Mouse (Mus musculus) thymus, postnatal 10 days (tissue): ENCODE results near the gene F2rl1.
"Not testable (repeated sequence)": the region's sequence is repeated elsewhere in the genome, so short reads cannot be mapped to it uniquely, and the experiment has no call there.

ENCODE experiments used
- DNase-seq, 2 experiments: peaks; one replicate each; pipeline ENCODE4 v3.0.0; 2021; ENCODE audit warnings: low spot score in 2 of 2

F2rl1 gene

DNA sequence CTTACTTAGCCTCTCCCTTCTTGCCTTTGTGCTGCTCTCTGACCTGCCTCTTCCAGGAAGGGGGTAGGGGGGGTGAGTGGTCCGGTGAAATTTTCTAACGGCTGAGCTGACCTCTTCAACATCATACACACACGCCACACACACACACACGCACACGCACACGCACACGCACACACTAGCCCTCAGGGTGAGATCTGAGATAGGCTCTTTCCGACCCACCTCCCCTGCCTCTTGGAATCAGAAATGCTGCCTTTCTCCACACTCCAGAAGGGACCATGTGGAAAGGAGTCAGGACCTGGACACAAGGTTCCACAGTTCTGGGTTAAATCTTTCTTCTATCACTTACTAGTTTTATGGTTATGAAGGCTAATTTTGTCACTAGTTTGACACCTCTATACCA is 8.6 kb upstream of the F2rl1 start:
- no peak for DNase-seq

DNA sequence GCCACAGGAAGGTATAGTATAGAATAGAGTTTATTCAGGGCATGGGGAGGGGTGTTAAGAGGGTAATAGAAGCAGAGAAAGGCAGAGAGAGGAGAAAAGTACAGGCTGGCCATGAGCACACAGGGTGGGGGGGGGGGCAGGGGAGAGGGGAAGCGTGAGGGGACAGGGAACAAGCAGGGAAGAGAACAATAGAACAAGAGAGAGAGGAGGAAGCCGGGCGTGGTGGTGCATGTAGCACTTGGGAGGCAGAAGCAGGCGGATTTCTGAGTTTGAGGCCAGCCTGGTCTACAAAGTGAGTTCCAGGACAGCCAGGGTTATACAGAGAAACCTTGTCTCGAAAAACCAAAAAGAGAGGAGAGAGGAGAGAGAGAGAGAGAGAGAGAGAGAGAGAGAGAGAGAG is 8.1 kb upstream of the F2rl1 start:
- DNase-seq = not testable (repeated sequence)

DNA sequence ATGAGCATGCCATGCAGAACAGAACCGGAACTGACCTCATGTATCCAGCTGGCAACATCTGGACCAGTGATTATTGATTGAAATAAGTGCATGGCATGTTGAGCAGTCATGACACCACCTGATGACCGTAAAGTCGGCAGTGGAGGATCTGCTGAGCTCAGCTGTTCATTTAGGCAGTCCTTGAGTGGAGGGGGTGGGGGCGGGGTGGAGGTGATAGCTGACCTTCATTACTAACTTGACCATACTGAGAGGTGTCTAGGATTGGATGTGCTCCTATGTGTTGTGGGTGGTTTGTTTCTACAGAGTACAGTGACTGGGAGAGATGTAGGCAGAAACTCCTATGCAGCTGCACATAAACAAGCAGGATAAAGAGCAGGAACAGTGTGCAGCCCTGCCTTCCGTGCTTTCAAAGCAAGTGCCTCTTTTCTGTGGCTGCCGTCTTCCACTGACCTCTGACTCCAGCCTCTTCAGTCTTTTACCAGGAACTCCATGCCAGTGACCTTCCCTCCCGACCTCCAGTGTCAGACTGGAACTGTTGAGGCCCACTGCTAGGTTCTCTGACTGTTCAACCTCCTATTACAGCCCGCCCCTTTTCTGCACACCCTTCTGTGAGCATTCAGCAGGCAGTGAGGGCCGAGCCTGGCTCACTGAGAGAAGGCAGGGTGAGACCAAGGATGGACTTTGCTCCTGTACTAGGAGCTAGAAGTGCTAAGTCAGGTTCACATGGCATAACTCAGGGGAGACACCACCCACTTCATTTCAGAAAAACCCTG is 6.4 kb upstream of the F2rl1 start:
- no peak for DNase-seq

DNA sequence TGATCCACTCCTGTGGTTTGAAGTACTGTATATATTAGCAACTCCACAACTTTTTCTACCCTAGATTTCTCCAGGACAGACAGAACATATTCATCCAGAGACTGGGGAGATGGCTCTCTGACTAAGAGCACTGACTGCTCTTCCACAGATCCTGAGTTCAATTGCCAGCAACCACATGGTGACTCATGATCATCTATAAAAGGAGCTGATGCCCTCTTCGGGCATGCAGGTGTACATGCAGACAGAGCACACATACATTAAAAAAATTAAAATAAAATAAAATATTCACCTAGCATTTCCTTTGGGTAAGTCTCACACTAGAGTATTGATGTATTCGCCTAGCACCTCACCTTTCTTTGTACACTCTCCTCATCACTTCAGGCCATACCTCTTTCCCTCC is 4.2 kb upstream of the F2rl1 start:
- DNase-seq = no peak

DNA sequence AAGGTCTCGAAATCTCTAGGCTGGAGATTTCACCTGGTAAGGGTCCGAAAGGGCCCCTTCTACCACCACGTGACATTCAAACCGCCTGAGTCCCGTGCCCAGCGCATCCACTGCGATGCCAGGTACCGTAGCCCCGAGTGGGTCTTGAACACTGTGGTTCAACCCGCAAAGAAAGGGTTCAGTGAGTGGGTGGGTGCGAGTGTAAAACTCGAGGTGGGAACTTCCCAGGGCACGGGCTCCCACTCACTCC is 678 bp downstream of the F2rl1 start:
- no peak for DNase-seq

DNA sequence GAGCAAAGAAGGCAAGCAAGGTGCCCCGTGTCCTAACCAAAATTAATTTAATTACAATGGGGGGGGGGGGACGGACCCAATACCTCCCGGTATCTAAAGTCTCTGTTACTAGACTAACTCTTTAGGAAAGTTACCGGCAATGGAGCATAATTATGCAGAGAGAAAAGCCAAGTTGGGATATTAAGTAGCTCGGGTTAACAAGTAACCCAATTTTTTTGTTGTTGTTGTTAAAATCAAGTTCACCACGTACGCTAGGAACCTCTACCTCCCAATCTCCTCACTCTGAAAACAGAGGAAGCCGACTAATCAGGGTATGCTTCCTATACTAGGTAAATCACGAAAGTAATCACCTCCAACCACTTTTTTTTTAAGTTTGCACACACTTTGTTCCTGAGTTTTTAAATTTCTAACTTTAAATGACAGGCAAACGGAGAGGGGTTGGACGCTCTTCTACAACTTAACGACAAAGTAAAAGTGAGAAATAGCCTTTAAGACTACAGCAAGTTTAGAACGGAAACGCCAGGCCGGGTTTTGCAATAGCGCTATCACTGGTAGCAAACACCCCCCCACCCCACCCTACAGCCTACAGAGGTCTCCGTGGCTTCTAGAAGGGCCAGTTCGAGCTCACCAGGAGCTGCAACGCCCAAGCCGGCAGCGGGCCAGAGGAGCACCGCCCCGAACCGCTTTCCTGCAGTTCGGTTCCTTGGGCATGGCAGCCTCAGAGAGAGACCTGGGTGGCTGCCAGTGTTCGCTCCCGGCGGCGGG is 1.2 kb downstream of the F2rl1 start:
- no peak for DNase-seq

DNA sequence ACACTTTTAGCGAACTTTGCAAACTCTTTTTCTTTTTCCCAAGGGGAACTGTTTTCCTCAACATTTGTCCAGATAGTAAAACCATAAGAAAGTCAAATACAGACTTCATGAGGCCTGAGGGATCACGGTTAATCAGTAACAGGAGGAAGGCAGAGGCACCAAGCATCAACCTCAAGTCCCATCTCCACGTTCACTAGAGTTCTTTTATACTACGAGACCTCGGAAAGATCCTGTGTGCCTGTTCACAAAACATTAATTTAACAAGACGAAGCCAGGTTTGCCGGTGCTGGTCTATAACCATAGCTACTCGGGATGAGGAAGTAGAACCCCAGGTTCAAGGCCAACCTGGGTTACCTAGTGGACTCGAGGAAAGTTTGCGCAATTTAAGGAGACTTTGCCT is 2.9 kb downstream of the F2rl1 start:
- no peak for DNase-seq

DNA sequence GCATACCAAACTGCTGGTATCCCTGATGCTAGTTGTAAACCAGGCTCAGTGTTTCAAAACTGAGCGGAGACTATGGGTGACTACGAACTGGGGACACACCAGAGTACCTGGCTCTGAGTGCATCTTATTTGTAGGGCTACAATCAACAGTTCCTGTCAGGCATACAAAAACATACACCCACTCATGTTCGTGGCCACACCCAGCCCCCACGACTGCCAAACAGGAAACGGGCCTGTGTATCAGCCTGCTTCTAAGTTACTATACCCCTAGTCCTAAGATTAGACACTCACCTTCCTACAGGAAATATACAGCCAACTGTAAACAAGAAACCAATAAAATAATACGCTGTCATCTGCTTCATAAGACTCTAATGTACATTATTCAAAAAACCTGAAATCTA is 4.0 kb downstream of the F2rl1 start:
- DNase-seq = no peak

DNA sequence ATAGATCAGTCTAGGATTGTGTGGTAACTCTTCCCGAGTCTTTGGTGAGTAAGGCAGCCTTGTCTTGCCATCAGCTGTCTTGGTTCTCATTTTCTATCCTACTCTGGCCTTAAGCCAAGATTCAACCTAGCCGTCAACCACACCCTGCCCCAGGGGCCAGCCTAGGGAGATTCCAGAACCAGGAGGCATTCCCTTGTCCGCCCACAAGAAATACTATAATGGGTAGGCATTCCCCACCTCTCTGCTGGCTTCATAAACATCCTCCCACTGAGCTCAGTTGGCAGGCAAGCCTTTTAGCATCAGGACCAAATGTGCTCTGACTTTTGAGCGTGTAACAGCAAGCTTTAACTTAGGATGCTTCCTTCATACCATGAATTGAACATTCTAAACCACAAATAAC is 10.3 kb downstream of the F2rl1 start:
- DNase-seq = no peak

DNA sequence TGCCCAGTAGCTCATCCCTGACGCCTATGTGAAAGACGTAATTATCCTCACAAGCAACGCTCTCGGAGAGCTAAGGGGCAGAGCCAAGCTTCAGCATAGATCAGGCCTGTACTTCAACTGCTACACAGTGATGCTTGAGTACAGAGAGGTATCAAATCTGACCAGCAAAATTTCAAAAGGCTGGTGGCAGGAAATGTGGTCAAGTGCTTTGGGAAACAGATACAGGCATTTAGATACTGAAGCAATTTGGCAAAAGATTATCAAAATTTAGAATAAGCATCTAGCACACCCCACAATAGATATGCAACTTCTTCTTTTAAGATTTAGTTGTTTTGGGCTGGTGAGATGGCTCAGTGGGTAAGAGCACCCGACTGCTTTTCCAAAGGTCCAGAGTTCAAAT is 15.0 kb downstream of the F2rl1 start:
- no peak for DNase-seq

DNA sequence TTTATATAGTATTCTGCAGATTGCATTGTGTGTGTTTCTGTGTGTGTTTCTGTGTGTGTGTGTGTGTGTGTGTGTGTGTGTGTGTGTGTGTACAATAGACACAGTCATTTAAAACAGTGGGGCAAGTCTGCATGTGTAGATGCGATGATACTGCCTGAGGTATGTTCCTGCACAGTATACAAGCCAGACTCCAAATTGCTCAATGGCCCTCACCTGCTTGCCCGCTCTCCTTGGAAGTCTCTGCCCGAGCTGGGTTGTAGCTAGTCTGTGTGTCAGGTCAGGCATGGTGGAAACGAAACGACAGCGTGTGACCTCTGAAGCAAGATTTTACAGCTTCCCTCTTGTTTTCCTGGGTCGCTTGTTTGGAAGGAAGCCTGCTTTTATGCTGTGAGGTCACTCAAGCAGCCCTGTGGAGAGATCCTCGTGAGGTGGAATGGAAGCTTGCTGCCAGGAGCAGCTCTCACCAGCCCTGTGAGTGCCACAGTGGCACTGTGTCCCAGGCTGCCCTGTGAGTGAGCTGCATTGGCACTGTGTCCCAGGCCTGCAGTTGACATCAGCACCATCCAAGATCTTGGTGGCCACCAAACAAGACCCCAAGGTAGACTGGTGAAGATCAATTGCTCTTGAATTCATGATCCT is 21.6 kb downstream of the F2rl1 start:
- DNase-seq = no peak

DNA sequence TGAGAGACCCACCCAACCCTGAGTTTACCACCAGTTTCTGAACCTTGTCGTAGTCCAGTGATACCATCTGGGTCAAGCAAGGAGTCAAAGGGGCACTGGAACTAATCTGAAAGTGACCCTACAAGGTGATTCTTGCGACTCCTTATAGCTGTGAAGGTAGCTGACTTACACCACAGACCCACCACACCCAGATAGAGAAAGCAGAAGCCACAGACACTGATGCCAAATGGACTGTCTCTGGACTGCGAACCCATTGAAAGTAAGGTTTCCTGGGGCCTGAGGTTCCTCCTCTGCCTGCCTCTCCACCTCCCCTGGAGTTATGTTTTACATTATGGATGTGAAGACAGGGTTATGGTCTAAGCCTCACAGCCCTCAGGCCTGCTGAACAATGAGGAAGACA is 28.4 kb downstream of the F2rl1 start:
- DNase-seq = no peak

DNA sequence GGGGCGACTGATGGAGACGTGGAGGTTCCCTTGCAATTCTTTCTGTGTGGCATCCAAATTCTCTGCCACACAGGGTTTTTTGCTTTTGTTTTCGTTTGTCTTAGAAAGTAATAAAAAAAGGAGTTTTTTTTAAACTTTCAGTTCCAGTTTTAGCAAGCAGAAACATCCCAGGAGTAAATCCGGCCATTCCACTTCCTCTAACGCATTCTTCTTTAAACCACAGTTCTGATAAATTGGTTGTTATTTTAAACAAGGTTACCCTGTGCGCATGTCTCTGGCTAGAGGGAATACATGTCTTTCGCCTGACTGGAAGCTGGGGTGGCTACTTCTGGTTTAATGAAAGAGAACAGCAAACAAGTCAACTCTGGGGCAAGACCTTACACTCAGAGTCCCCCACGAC is 30.2 kb downstream of the F2rl1 start:
- DNase-seq = no peak

DNA sequence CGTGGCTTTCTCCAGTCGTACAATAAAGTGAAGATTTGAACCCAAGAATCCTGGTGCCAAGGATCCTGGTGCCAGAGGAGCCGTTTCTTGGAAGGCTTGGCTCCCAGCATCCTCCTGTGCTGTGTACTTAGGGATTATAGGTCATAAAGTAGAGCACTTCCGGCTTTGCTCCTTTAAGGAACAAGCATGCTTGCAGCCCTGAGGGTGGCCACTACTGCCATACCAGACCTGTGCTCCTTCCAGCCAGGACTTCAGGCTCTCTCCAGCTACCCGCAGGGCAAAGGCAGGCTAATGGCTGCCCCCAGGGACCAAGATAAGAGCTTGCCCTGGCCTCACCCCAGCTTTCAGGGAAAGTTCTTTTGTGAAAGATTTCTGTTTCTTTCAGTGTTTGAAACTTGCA is 31.7 kb downstream of the F2rl1 start:
- DNase-seq = no peak

DNA sequence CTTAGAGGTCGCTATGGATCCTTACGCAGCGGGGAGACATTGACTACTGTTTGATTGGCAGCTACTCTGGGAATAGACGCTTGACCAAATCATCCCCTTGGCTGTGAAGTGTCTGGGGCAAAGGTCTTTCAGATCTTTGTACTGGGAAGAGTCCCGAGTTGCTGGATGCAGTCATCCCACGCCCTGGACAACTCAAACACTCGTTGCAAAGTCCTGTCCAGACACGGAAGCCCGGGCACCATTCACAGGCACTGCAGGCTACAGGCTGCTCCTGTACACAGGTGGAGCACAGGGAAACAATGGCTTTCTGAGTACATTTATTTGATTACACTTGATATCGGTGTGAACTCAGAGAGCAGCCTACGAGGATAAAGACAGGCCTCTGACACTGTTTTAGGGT is 33.7 kb downstream of the F2rl1 start:
- DNase-seq = no peak

DNA sequence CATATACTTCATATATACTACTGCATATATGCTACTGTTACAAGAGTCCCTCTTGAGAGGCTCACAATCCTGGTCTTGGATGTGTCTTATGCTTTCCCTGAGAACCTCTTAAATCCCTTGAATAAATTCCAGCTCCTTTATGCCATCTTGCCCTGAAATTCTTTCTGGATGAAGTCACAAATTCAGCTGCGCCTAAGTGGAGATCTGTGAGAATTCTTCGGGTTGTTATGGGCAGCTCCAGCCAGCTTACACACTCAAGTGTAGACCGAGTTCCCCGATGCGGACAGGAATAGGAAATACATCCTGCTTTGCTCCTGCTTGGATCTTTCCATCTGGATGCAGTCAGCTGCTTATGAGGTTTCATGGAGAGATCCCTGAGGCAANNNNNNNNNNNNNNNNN is 40.4 kb downstream of the F2rl1 start:
- no peak for DNase-seq

DNA sequence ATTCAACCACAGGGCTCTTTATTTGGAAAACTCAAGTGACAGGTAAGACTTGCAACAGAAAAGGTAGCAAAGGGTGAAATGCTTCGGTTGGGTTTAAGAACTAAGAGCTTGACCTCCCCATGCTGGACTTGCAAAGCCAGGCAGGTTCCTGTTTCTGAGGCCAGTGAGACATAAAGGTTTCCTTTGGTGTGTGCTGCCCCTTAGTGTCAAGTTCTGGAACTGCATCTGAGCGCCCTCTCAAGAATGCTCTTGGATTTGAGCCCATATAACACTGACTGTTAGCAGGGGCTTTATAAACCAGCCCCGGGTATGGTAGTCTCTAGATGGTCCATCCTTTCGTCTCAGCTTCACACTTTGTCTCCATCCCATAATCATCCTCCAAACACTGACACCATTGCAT is 43.6 kb downstream of the F2rl1 start:
- DNase-seq = peak; percentile 26 to 67

DNA sequence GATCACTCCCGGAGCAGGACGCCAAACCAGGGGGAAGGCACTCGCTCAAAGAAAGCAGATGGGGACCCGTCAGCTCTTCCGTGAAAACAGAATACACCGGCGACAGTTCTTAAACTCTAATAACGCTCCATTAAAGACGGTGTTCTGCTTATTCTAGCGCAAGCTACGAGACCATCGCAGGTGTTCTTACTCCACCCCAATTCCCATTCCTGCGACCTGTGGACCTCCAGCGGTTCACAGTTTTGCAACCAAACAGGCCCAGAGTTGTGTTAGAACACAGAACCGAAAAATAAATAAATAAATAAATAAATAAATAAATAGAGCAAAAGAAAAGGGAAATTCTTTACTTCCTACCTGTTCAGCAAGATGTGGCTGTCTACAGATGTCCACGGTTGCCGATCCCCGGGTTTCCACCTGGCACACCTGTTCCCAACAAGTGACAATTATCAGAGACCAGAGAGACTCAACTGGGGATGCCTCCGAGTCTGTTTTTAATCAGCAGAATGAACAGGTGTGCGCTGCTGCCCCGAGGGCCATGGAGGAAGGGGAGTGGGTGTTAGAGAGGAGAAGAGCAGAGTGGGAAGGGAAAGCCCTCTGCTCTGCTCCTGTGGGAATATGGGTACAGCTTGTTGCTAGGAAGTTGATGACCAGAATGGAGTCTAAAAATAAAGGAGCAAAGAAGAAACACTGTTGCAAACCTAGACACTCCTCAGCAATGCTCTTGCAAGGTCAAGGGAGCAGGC is 46.2 kb downstream of the F2rl1 start, which contains the start of gene S100z:
TSS of gene S100z (minus strand) at position 51 of the 743 bp plus-strand sequence.
- DNase-seq = no peak

DNA sequence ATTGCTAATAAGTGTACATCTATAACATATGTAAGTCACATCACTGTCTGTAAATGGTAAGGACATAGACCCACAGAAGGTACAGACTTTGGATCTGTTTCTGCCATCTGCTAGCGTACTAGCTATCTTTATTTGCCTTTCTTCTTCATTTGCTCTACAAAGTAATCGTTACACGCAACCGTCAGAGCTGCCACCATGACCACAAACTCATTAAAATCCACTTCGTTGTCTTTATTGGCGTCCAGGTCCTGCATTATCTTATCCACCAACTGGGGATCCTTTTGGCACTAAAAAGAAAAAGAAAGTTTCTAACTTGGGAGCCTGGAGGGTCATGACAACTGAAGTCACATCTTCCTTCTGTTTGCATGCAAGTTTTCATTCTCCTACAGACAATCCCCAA is 47.9 kb downstream of the F2rl1 start:
- DNase-seq = no peak

DNA sequence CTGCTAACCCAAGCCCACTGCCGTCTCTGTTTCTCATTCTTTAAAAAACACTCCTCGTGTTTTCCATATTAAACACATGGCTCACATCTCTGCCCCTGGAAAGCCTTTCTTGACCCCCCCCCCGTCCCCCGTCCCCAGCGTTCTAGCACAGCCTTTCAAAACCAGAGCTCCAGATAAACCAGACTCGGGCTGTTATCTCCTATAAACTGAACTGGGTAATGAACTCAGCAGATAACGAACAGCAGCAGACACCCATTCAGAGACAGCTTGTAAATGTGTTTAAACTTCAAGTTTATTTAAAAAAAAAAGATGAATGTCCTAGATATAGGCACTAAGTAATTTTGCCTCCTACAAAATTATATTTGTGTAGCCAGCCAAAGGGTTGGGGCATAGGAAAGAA is 49.9 kb downstream of the F2rl1 start:
- no peak for DNase-seq

DNA sequence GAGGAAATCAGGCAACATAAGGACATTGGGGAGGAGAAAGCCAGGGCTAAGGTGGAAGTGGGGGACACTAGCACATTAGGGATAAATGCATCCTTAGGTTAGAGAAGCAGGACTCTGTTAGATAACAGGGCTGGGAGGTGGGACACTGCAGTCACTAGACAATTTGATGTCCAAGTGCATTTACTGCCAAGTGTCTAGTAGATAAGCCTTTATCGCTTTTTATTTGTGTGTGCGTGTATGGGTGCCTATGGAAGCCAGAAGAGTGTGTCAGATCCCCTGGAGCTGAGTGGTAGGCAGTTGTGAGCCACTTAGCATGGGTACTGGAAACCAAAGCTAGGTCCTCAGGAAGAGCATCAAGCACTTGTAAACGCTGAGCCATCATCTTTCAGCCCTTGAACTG is 50.7 kb downstream of the F2rl1 start:
- no peak for DNase-seq

DNA sequence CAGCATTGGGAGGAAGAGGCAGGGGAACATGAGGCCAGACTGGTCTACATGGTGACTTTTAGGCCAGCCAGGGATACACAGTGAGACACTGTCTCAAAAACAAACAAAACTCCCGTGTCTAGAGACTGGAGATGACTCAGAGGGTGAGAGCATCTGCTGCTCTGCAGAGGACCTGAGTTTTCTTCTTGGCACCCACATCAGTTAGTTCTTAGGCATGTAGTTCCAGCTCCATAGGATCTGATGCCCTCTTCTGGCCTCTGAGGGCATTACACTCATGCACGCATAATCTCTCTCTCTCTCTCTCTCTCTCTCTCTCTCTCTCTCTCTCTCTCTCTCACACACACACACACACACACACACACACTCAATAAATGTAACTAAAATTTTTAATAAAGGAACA is 54.1 kb downstream of the F2rl1 start:
- peak in 1 of 2 experiments; percentile 29 for DNase-seq
